In genomic region chr6:66981864-66982263, GRCm38 (mm10) we compare ENCODE assay signal across 13 mouse cellular contexts. TPM values are rescaled to one million over a fixed set of nuclear protein-coding genes. Genes with fewer than 3 reads are reported as not detected.
DNase-seq lines count a peak whose midpoint lies in the region; ATAC-seq and TF ChIP-seq lines count a peak whose summit lies in the region.
"Had no signal": no experiment of that assay in that cellular context is flagged by ENCODE, and none has a peak within 500 bp of the region (broad histone marks: within the 10 kb centered on the region; RNA-seq: fewer than 3 reads in every experiment).

No protein-coding gene starts in this region.

- H3K4me1 ChIP-seq in hindbrain, postnatal 0 days (ENCODE audit: insufficient read depth, low read length), result peaks cover 3% of the 10 kb centered on the region; the same call in 1 of the 2 replicates
- H3K4me1 ChIP-seq in hindbrain, embryonic 10.5 days (replicated peaks), result peaks cover 4% of the 10 kb centered on the region; the same call in 1 of the 2 replicates
- H3K4me1 ChIP-seq in midbrain, embryonic 16.5 days (ENCODE audit: control insufficient read depth, insufficient read depth, low read length), result no peaks in the 10 kb centered on the region

- peak; percentile 68; the same call in 1 of the 2 replicates for ATAC-seq in hindbrain, postnatal 0 days
- ATAC-seq in midbrain, embryonic 16.5 days, result no peak
- ATAC-seq: intestine, embryonic 16.5 days; liver, postnatal 0 days had no signal

- H3K36me3 ChIP-seq in hindbrain, postnatal 0 days (ENCODE audit: insufficient read depth, low read length), result no peaks in the 10 kb centered on the region
- H3K36me3 ChIP-seq in hindbrain, embryonic 10.5 days, result no peaks in the 10 kb centered on the region
- no peaks in the 10 kb centered on the region for H3K36me3 ChIP-seq in midbrain, embryonic 16.5 days (ENCODE audit: control insufficient read depth, insufficient read depth, low read length)
- H3K36me3 ChIP-seq: heart, embryonic 13.5 days had no signal

- DNase-seq in hindbrain, postnatal 0 days (ENCODE audit: low spot score), result peak; percentile 43
- DNase-seq in hindbrain, embryonic 10.5 days (ENCODE audit: low spot score), result no peak
- peak; percentile 66 for DNase-seq in adrenal gland, postnatal 10 days
- DNase-seq in cerebellum, adult 11-12 months, result peak; percentile 72
- peak; percentile 43 for DNase-seq in gastrocnemius, postnatal 14 days
- no peak for DNase-seq in layer of hippocampus, postnatal 36 days
- DNase-seq in B cell, adult 2 months, result no peak
- DNase-seq: liver, postnatal 0 days; midbrain, embryonic 14.5 days; spleen, adult 18-20 months had no signal

- no peak overlapping the region for H3K9ac ChIP-seq in hindbrain, postnatal 0 days (replicated peaks; ENCODE audit: low read length)
- H3K9ac ChIP-seq in midbrain, embryonic 16.5 days (ENCODE audit: low read depth, low read length), result no peak overlapping the region
- H3K9ac ChIP-seq: heart, embryonic 13.5 days; liver, postnatal 0 days had no signal

- H3K9me3 ChIP-seq in hindbrain, postnatal 0 days (ENCODE audit: low read length), result no peaks in the 10 kb centered on the region
- H3K9me3 ChIP-seq in hindbrain, embryonic 10.5 days, result no peaks in the 10 kb centered on the region
- no peaks in the 10 kb centered on the region for H3K9me3 ChIP-seq in midbrain, embryonic 16.5 days (replicated peaks; ENCODE audit: control insufficient read depth, low read length, poor library complexity, severe bottlenecking)
- H3K9me3 ChIP-seq: heart, embryonic 13.5 days had no signal

- no peak overlapping the region for H3K4me2 ChIP-seq in hindbrain, postnatal 0 days (ENCODE audit: low read depth, low read length)
- no peak overlapping the region for H3K4me2 ChIP-seq in midbrain, embryonic 16.5 days (ENCODE audit: low read length)
- H3K4me2 ChIP-seq: heart, embryonic 13.5 days had no signal

- H3K27me3 ChIP-seq in hindbrain, postnatal 0 days (ENCODE audit: insufficient read depth, low read length), result no peaks in the 10 kb centered on the region
- H3K27me3 ChIP-seq in hindbrain, embryonic 10.5 days (ENCODE audit: insufficient read depth, poor library complexity, severe bottlenecking), result no peaks in the 10 kb centered on the region
- H3K27me3 ChIP-seq in midbrain, embryonic 16.5 days (ENCODE audit: control insufficient read depth, insufficient read depth, low read depth, low read length), result no peaks in the 10 kb centered on the region
- H3K27me3 ChIP-seq: heart, embryonic 13.5 days had no signal

- TF ChIP-seq CTCF in hindbrain, postnatal 0 days (IDR thresholded peaks at IDR 0.05; ENCODE audit: low read depth), result no peak

- WGBS in hindbrain, postnatal 0 days, result 50% methylated on average over 1 of the region's 1 CpGs
- WGBS in hindbrain, embryonic 10.5 days, result 67% methylated on average over 1 of the region's 1 CpGs
- 92% methylated on average over 1 of the region's 1 CpGs for WGBS in midbrain, embryonic 16.5 days

- H3K4me3 ChIP-seq in hindbrain, postnatal 0 days (ENCODE audit: low read length), result no peak overlapping the region
- H3K4me3 ChIP-seq in hindbrain, embryonic 10.5 days, result no peak overlapping the region
- no peak overlapping the region for H3K4me3 ChIP-seq in midbrain, embryonic 16.5 days (ENCODE audit: low read depth, low read length)
- H3K4me3 ChIP-seq: heart, embryonic 13.5 days had no signal

- no peak overlapping the region for H3K27ac ChIP-seq in hindbrain, postnatal 0 days
- no peak overlapping the region for H3K27ac ChIP-seq in hindbrain, embryonic 10.5 days
- H3K27ac ChIP-seq in midbrain, embryonic 16.5 days (ENCODE audit: low read length), result no peak overlapping the region
- H3K27ac ChIP-seq: heart, embryonic 13.5 days had no signal

- intact Hi-C loops in gastrocnemius, postnatal 14 days (cut with DNase I; ENCODE audit: low total_unique reads), result no loop called here

RNA-seq across cellular contexts. Expression of gene Gadd45a, which starts 55.4 kb away (rescaled TPM):
- total RNA-seq in hindbrain, postnatal 0 days (2014; rRNA removed), result 7.9 and 14.9 TPM in 2 replicates
- 16.2 and 16.9 TPM in 2 replicates for polyA plus RNA-seq in hindbrain, postnatal 0 days (2015; fragmentation: Nextera tagmentation; extraction: Ambion mirVana)
- polyA plus RNA-seq in hindbrain, embryonic 10.5 days (2016; fragmentation: Nextera tagmentation; extraction: Ambion mirVana), result 21.9 and 25.7 TPM in 2 replicates
- total RNA-seq in adrenal gland, postnatal 10 days (2021), result 10 to 100 TPM; 11.6 to 16.2 TPM
- total RNA-seq in gastrocnemius, postnatal 14 days (2021), result 10 to 100 TPM; 41.7 to 59.0 TPM
- total RNA-seq in layer of hippocampus, postnatal 36 days (2021), result 10 to 100 TPM in 1 of 2 experiments, 1 to 10 TPM in 1; 8.1 to 11.7 TPM
- 15.1 and 17.6 TPM in 2 replicates for polyA plus RNA-seq in midbrain, embryonic 16.5 days (2015; fragmentation: Nextera tagmentation; extraction: Ambion mirVana)

Comparison
In these comparisons a context has a peak if more than half of its experiments do, and no peak if none do; other contexts are left out.
1. DNase-seq: peak in hindbrain, postnatal 0 days (single experiment), adrenal gland, postnatal 10 days (single experiment), cerebellum, adult 11-12 months (single experiment) and gastrocnemius, postnatal 14 days (single experiment); none in hindbrain, embryonic 10.5 days (single experiment), layer of hippocampus, postnatal 36 days (0 of 2) and B cell, adult 2 months (0 of 2).